Mouse (Mus musculus): Measurements from ENCODE around the gene Lrrc8d. TPM values are rescaled to one million over a fixed set of nuclear protein-coding genes. Genes with fewer than 3 reads are reported as not detected.
A peak's percentile ranks its signal among the peaks of the same experiment; 100 is the strongest.
"Not testable (repeated sequence)": the region's sequence is repeated elsewhere in the genome, so short reads cannot be mapped to it uniquely, and the experiment has no call there.

Gene Lrrc8d
- polyA plus RNA-seq, 1 experiment: 34.4 TPM

GRCm38 (mm10) chr5:105858754-105859694, 159.3 kb downstream of the Lrrc8d start:
- Histone ChIP-seq H3K4me3 (ENCODE audit: insufficient read depth, low read depth, low read length) (no peak overlapping the region), H3K27ac (ENCODE audit: insufficient read depth, low read depth, low read length) (0 out of 2 replicates have a peak overlapping the region, but pooled peaks have one; percentile 24), H3K27me3 (replicated peaks; ENCODE audit: control insufficient read depth, insufficient read depth, low read length) (no peaks in the 10 kb centered on the region), H3K36me3 (ENCODE audit: control insufficient read depth, insufficient read depth, low read length) (no peaks in the 10 kb centered on the region), H3K4me1 (ENCODE audit: control insufficient read depth, insufficient read depth, low read length) (no peaks in the 10 kb centered on the region)
- peak; percentile 60 for DNase-seq
- no peak for TF ChIP-seq CTCF (conservative IDR thresholded peaks at IDR 0.05; ENCODE audit: insufficient read depth, insufficient read length, low read depth, low read length)
- 77% methylated on average over 8 of the region's 8 CpGs for WGBS

- Histone ChIP-seq H3K27me3 (replicated peaks; ENCODE audit: control insufficient read depth, insufficient read depth, low read length) (no peaks in the 10 kb centered on the region), H3K36me3 (ENCODE audit: control insufficient read depth, insufficient read depth, low read length) (no peaks in the 10 kb centered on the region), H3K27ac (ENCODE audit: insufficient read depth, low read depth, low read length) (0 out of 2 replicates have a peak overlapping the region, but pooled peaks have one; percentile 24), H3K4me1 (ENCODE audit: control insufficient read depth, insufficient read depth, low read length) (no peaks in the 10 kb centered on the region), H3K4me3 (ENCODE audit: insufficient read depth, low read depth, low read length) (no peak overlapping the region)
- no peak for DNase-seq
- TF ChIP-seq CTCF (conservative IDR thresholded peaks at IDR 0.05; ENCODE audit: insufficient read depth, insufficient read length, low read depth, low read length) (no peak), POLR2A (IDR thresholded peaks at IDR 0.05; ENCODE audit: low read depth, low read length) (no peak)
- WGBS: 68% methylated on average over 11 of the region's 11 CpGs
Measured at GRCm38 (mm10) chr5:105859716-105860460, 160.1 kb downstream of the Lrrc8d start.

GRCm38 (mm10) chr5:105860461-105860835, 160.7 kb downstream of the Lrrc8d start:
- 94% methylated on average over 10 of the region's 10 CpGs for WGBS
- TF ChIP-seq CTCF (conservative IDR thresholded peaks at IDR 0.05; ENCODE audit: insufficient read depth, insufficient read length, low read depth, low read length) (no peak), POLR2A (IDR thresholded peaks at IDR 0.05; ENCODE audit: low read depth, low read length) (no peak)
- Histone ChIP-seq H3K36me3 (ENCODE audit: control insufficient read depth, insufficient read depth, low read length) (no peaks in the 10 kb centered on the region), H3K4me1 (ENCODE audit: control insufficient read depth, insufficient read depth, low read length) (no peaks in the 10 kb centered on the region), H3K27me3 (replicated peaks; ENCODE audit: control insufficient read depth, insufficient read depth, low read length) (no peaks in the 10 kb centered on the region), H3K4me3 (ENCODE audit: insufficient read depth, low read depth, low read length) (no peak overlapping the region), H3K27ac (ENCODE audit: insufficient read depth, low read depth, low read length) (no peak overlapping the region)
- no peak for DNase-seq

- H3K4me3 ChIP-seq (ENCODE audit: insufficient read depth, low read depth, low read length): no peak overlapping the region
- H3K36me3 ChIP-seq (ENCODE audit: control insufficient read depth, insufficient read depth, low read length): no peaks in the 10 kb centered on the region
- H3K27ac ChIP-seq (ENCODE audit: insufficient read depth, low read depth, low read length): no peak overlapping the region
- no peak for DNase-seq
- no peaks in the 10 kb centered on the region for H3K27me3 ChIP-seq (replicated peaks; ENCODE audit: control insufficient read depth, insufficient read depth, low read length)
- H3K4me1 ChIP-seq (ENCODE audit: control insufficient read depth, insufficient read depth, low read length): no peaks in the 10 kb centered on the region
- 98% methylated on average over 5 of the region's 5 CpGs for WGBS
- no peak for TF ChIP-seq POLR2A (IDR thresholded peaks at IDR 0.05; ENCODE audit: low read depth, low read length)
- no peak for TF ChIP-seq CTCF (conservative IDR thresholded peaks at IDR 0.05; ENCODE audit: insufficient read depth, insufficient read length, low read depth, low read length)
Measured at GRCm38 (mm10) chr5:105861616-105862015, 161.8 kb downstream of the Lrrc8d start.

GRCm38 (mm10) chr5:105865110-105865628, 165.4 kb downstream of the Lrrc8d start:
- DNase-seq; H3K4me1 ChIP-seq (ENCODE audit: control insufficient read depth, insufficient read depth, low read length); H3K27me3 ChIP-seq (replicated peaks; ENCODE audit: control insufficient read depth, insufficient read depth, low read length); H3K36me3 ChIP-seq (ENCODE audit: control insufficient read depth, insufficient read depth, low read length); H3K27ac ChIP-seq (ENCODE audit: insufficient read depth, low read depth, low read length); H3K4me3 ChIP-seq (ENCODE audit: insufficient read depth, low read depth, low read length): not testable (repeated sequence)
- 78% methylated on average over 5 of the region's 5 CpGs for WGBS

- peak; percentile 37 for DNase-seq
- WGBS: 19% methylated on average over 4 of the region's 4 CpGs
- H3K27ac ChIP-seq (ENCODE audit: insufficient read depth, low read depth, low read length): no peak overlapping the region
Measured at GRCm38 (mm10) chr5:105867427-105867826, 167.7 kb downstream of the Lrrc8d start.

More at GRCm38 (mm10) chr5:105867427-105867826, 167.7 kb downstream of the Lrrc8d start:
- Histone ChIP-seq H3K4me3 (ENCODE audit: insufficient read depth, low read depth, low read length) (no peak overlapping the region), H3K27me3 (replicated peaks; ENCODE audit: control insufficient read depth, insufficient read depth, low read length) (no peaks in the 10 kb centered on the region), H3K4me1 (ENCODE audit: control insufficient read depth, insufficient read depth, low read length) (peaks cover 6% of the 10 kb centered on the region; the same call in 1 of the 2 replicates), H3K36me3 (ENCODE audit: control insufficient read depth, insufficient read depth, low read length) (no peaks in the 10 kb centered on the region)
- TF ChIP-seq CTCF (conservative IDR thresholded peaks at IDR 0.05; ENCODE audit: insufficient read depth, insufficient read length, low read depth, low read length) (no peak), POLR2A (IDR thresholded peaks at IDR 0.05; ENCODE audit: low read depth, low read length) (no peak)
